Mouse (Mus musculus) right cerebral cortex, postnatal 10 days (tissue): ENCODE measurements at regions not wholly inside any gene's neighbourhood (a gene's known extent, or its start where the extent isn't known, plus 50 kb on each side); places are given as distances from the start of the nearest gene placed in this dataset.
"Not testable (repeated sequence)": the region's sequence is repeated elsewhere in the genome, so short reads cannot be mapped to it uniquely, and the experiment has no call there.

Source experiments
- DNase-seq, 2 experiments: peaks; one replicate each; pipeline ENCODE4 v3.0.0; 2021; ENCODE audit warnings: low spot score in 2 of 2

DNA sequence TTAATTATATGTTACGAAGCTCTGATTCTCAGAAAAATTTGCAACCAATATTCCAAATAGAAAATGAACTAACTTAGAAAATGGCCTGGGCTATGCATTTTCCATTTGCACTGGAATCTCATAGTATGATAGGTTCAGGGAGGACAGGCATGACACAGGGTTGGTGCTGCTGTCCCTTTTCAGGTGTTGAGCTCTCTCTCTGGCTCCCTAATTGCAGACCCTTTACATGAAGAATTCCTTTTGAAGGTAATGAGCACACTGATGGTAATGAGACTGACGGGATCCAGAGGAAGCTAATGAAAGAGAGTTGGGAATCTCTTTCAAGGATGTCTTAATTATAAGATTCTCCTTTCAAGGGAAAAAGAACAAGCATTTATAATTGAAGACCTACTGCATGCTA is 87.6 kb downstream of the Serpinb8 start:
- no peak for DNase-seq

DNA sequence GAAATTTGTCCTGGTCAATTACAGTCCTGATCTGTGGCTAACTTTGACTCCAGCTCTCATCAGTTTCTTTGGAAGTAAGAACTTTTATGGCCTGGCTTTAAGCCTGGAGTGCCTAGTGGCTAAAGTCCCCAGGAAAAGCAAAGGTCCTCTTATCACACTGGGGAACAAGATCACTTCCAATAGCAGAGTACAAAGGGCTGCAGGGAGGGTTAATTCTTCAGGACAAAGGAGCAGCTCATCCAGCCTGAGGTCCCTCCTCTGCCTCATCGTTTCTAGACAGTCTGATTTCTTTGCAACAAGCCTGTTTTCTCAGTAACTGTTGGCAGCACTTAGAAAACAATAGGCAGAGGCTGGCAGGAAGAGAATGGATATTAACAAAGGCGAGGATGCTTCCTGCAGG is 107.1 kb downstream of the Serpinb8 start:
- DNase-seq = no peak

DNA sequence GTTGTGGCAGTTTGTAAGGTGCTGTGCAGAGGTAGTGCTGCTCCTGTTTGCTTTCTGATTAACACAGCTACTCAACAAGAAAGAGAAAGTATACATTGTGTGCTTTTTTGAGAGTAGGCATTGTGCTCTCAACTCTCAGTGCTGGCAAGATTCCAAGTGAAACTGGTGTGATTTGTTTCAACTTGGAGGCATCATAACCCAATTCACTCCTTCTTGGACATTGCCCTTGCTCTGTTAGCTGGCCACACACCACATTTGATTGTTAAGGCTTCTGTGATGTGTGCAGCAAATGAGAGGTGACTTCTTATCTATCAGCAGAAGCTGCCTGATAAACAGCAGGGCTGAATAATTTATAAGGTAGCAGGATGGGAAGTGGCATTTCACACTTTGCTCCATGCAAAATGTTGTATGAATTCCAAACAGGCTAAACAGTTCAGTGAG is 116.3 kb downstream of the Serpinb8 start:
- no peak for DNase-seq

DNA sequence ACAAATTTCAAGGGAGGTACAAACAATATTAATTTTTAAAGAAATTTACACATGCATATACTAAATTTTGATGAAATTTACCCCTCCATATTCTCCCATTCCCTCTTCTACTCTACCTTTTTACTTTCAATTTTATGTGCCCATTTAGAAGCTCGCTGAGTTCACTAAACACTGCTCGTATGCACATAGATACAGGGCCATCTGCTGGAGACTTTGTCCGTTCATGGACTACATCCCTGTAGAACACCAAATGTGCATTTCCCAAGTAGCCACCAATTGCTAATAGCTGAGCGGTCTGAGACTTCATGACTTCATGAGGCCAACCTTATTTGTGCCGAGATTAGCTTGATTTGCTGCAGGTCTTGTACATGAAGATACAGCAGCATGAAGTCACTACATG is 118.8 kb downstream of the Serpinb8 start:
- no peak for DNase-seq

DNA sequence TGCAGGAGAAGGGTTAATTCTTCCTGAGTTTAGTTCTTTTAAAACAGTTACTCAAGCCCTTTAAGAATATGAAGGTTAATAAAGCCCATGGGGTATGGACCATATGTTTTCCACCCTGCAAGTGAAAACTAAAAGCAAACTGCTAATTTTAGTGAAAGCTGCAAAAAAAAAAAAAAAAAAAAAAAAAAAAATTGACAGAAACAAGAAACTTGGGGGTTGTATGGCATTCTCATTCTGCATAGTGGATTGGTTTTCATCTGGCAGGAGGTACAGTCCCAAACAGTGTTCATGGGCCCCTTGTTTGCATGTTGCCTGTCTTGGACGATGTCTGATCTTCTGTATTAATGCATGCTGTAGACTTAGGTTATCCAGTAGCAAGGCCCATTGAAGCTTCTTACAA is 125.1 kb downstream of the Serpinb8 start:
- no peak for DNase-seq

DNA sequence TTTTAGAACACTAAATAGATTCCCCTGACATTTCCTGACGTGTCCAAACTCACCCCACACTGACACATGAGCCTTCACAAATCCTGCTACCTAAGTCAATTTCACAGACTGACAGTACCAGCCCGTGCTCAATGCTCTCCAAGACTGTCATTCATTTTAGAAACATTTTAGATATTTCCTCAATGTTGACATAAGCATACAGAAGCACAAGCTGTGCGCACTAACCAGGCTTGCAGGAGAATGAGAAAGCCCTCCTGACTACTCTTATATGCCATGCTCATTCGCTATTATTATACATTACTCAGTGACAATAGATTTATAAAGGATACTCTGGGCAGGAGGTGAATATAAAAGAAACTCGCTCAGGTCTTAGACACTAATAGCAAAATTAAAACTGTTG is 129.5 kb downstream of the Serpinb8 start:
- DNase-seq = no peak

DNA sequence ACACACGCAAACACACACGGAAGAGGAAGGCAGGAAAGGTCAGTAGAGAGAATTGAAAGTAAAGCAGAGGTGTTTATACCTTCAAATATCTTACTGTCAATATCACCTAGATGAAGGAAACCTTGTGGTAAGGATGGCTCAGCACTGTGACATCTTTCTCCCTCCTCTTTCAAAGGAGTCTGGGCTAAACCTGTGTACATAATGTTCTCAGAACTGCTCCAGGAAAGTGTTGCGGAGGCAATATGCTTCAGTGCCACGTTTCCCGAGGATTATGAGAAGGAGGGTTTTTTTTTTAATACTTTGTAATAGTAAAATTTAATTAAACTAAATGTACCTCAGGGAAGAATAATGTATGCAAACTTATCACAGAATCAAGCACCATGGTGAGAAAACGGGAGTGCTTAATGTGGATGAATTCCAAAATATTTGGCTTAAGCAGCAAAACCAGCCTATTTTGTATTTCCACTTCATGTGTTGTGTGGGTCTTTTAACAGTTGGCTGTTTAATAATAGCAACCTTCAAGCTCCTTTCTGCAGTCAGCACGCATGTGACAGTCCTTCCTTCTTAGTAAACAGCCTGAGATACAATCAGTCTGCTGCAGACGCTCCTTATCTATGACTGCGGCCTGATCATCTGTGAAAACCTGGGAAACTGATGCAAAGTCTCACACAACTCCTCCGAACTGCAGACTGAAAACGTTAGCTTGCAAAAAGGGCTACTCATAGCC is 138.5 kb downstream of the Serpinb8 start:
- DNase-seq = peak in 1 of 2 experiments; percentile 36

DNA sequence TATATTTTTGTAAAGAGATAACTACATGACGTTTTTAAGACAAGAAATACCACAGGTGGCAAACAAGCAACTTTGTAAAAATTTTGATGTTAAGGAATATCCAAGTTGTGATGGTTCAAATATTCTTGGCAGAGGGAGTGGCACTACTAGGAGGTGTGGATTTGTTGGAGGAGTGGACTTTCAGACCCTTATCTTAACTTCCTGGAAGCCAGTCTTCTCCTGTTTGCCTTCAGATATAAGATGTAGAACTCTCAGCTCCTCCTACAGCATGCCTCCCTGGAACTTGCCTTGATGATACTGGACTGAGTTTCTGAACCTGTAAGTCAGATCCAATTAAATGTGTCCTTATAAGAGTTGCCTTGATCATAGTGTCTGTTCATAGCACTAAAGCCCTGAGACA is 175.5 kb downstream of the Serpinb8 start:
- DNase-seq = no peak

DNA sequence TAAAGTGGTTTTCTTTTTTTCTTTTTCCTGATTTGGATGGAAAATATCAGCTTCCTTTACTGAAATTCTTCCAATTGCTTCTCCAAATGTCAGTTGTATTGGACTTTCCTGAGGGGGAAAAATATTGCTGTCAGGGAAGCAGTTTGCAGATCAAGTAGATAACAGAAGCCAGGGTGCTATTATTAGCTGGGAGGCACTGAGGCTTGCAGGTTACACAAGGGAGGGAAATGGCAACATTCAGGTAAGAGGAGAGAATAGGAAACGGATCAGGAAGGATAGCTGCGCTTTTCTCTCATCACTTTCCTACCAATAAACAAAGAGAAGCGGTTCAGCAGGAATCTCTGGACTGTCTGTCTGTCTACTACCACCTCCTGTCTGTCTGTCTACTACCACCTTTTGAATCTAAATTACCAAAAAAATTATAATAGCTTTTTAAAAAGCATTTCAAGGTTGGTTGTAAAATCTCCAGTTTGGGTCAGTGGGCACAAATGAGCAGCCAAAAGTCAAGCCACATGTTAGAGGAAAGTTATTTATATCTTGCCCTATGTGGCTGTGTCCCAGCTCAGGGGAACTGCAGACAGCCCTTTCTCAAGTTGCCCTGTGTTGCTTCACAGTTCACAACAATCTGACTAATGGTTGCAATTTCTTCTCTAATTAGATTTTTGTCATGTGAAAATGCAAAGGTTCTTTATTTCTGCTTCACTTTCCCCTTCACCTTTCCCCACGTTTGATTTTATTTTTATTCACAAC is 177.6 kb downstream of the Serpinb8 start:
- no peak for DNase-seq

DNA sequence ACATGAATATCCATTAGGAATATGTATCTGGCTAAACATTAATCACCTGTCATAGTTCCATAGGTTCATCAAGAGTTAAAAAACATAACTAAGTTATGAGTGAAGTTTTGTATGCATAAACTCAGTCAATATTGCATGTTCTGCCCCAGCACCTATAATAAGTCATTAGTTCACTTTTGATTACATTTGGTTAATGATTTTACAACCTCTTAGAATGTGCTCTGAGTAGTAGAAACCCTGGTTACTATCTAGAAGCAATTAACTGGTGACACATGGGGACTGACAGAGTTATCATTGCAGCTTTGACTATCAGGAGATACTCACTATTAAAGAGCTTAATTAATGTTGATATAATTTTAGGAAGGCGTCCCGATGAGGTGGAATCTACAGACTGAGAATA is 183.2 kb downstream of the Serpinb8 start:
- DNase-seq = no peak

DNA sequence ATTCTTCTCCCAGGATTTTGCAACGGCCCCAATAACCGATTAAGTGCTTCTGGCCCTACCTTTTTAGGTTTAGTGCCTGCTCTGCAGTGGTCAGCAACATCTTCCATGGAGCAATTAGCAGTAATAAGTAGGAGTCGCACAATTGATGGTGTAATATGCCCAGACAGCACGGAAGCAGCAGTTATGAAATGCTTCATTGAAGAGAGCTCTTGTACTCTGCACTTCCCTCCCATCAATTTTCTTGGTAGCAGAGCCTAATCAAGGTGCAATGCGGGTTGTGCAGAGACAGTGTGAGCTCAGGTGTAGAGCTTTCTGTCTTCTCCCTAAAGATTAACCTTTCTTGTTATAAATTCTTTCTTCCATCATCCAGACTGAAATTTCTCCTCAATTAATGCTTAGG is 193.3 kb downstream of the Serpinb8 start:
- no peak for DNase-seq

DNA sequence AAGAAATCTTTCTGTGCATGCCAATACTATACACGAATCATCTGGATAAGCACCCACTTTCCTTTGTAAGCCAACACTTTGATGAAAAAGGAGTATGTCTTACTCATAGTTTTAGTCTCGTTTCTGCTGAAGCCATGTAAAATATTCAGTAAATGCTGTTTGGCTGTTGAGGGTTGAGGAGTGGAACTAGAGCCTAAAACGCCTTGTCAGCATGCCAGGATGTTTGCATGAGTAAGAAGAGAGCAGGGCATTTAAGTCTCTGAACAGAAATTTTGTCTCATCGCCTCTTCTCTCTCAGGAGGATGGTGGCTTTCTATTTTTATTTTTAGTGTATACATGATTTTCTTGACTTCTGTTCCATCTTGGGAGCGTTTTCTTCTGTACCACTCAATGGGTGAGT is 216.0 kb downstream of the Serpinb8 start:
- peak; percentile 30 to 38 for DNase-seq

DNA sequence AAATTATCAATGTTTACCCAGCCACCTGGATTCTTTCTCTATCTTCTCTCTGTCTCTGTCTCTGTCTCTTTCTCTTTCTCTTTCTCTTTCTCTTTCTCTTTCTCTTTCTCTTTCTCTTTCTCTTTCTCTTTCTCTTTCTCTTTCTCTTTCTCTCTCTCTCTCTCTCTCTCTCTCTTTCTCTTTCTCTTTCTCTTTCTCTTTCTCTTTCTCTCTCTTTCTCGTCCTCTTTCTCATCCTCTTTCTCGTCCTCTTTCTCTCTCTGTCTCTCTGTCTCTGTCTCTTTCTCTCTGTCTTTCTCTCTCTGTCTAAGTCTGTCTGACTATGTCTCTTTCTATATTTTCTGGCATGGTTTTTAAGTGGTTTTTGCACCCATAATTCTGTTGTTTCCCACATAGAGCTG is 217.6 kb downstream of the Serpinb8 start:
- DNase-seq = not testable (repeated sequence)

DNA sequence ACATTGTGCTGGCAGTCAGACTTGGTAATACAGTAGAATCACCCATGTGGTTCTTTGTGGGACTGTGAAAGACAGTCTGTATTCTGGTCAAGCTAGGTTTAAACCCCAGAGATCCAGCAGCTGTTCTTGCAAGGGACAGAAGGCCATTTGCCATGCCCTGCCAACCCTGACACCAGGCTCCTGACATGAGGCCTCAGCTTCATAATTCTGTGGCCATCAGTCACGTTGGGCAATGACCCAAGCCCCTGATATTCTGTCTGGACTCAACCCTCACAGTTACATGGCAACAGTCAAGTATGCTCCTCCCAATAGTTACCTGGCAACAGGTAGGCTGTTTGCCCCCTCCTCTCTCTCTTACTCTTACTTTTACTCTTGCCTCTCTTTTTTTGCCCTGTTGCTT is 221.3 kb downstream of the Serpinb8 start:
- no peak for DNase-seq

DNA sequence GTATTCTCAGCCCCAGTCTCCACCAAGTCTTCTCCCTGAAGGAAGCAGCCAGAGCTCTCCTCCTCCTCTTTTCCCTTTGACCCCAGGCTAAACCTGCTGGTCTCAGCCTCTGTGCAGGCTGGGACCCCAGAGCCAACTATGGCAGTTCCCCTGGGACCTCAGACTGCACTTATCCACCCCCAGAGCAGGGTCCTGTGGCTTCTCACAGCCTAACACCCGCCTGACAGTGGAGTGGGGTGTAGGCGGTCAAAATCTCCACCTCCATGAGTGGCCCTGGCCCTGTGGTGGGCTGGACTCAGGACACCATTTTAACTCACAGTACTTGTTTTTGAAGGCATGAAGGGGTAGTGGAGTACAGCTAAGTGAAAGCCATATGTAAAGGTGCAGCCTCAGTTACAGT is 222.1 kb downstream of the Serpinb8 start:
- no peak for DNase-seq

DNA sequence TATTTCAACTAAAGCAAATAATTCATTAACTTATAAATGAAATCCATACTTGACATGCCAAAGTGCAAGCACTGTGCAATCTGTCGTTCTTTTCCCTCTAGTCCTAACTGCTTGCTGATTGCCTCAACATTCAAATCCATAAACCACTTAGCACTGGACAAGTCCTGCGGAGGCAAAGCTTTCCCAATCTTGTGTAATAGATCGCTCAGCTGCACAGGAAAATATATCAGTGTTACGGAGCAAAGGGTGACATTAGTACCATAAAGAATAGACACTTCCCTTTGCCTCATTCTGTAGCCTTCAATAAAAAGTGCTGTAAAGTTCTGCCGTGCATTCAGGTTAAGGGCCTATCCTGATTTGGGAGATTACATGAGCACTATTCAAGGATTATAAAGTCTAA is 248.1 kb downstream of the Serpinb8 start:
- no peak for DNase-seq

DNA sequence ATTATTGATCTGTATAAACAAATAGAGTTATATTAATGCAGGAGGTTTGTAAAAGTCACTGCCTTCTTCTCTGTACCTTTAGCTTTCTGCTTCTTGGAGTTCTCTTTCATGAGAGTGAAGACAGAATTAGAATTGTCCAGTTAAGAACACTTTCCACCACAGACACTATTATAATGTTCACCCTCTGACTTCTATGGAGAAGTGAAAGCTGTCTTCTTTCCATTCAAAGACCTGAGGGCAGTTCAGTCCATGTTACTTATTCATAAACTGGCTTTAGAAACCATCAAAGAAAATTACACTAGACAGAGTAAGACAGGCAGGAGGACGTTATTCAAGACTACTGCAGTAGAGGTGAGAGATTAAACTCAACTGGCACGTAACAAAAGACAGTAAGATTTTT is 262.6 kb downstream of the Serpinb8 start:
- no peak for DNase-seq

DNA sequence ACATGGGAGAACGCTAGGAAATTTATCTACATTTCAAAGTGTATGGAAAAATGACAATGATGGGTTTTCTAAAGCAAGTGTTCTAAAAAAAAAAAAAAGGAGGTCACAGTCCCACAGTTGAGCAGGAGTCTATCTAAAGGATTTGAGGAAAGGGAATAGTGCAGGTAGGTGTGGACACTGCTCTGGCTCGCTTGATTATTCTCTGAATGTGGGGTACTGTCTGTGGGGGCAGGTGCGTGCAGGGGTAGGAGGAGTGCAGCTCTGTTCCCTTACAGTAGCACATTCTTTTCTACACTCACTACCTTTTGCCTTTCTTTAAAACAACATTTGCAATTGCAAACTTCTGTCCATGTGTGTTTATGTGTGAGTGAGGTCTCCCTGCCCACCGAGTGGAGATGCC is 263.2 kb downstream of the Serpinb8 start:
- no peak for DNase-seq

DNA sequence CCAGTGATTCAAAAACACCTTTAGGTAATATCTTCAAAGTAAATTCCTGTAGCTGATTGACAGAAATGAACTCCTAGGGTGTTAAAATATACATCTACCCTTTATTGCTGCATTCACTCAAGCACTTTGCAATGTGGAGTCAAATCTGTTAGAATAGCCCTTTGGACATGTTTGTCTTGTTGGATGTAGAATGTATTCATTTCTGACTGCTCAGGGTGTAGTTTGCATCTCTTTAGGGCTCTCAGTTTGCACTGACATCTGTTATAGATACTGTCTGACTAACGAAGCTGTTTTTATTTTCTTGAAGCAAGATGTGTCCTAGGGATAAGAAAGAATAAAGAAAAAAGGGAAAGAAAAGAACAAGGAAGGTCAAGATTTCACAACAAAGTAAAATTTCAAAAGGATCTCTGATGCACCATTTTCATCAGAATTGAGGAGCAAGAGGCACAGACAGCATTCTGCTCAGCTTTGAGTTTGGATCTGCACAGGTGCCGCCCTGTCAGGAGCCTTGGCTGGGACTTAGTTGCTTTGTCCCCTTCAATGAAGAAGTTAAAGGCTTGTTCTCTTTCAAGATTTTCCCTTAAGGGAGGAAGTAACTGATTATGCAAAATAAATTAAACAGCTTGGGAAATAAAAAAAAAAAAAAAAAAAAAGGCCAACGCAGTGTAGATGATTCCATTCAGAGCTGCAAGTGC is 308.1 kb downstream of the Serpinb8 start:
- DNase-seq = no peak

DNA sequence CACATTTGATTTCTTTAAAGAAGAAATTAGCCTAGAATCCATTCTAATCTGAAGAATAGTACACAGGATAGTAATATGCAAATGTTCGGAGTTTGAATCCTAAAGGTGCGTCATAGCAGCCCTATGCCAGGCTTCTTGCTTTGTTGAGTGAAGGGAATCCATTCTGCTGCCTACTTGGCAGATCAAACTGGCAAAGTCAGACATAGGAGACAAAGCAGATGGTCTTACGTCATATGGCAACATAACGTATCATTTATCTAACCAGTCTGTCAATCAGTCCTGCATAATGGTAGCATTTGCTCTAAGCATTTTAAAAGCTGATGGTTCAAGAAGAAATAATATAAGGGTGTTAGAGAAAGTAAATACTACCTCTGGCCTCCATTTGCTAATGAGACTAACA is 309.5 kb downstream of the Serpinb8 start:
- DNase-seq = no peak

DNA sequence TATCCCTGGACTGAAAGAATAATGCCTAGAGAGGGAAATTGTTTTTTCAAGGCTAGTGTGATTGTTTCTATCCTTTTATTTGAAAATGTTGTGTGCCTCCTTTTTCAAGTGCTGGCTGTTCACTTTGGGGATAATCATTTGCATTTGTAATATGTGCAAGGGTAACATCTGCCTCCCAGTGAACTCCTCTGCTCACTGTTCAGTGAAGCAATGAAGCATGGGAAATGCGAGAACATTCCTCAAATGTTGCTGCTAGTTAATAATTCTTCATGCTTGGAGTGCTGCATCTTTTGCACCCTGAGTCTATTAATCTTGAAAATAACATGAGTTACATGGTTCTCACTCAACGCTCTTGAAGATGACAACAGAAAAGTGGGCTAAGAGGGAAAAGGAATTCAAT is 310.6 kb downstream of the Serpinb8 start:
- no peak for DNase-seq

DNA sequence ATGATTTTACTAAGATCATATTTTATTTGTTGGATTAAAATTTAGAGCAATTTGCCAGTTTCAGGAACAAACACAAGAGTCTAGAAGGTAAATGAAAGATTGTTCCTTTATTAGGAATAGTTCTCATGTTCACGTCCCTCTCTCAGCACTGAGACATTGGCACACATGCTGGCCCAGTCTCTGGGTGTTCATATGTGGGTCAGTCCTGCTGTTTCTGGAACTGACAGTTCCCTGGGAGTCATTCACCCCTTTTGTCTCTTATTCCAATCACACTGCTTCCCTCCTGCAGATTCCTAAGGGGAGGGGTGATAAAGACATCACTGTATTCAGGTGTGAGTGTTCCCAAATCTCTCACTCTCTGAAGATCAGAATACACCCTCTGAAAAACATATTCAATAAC is 311.1 kb downstream of the Serpinb8 start:
- no peak for DNase-seq
